Mouse (Mus musculus) kidney, adult 2 months (tissue): ENCODE data around the gene Nfatc2ip. TPM values are rescaled to one million over a fixed set of nuclear protein-coding genes. Genes with fewer than 3 reads are reported as not detected.

Source experiments
- DNase-seq: peaks from one replicate; pipeline ENCODE4 v3.0.0; 2021
- H3K27ac ChIP-seq: fragments of 200-500 bp; 2 replicates; pipeline ENCODE4 v1.5.1; 2012; ENCODE audit warnings: low read depth, low read length, control low read depth, inconsistent platforms; ENCODE audit not compliant: insufficient read depth
- H3K27me3 ChIP-seq: fragments of 200-500 bp; replicated peaks from 2 replicates; pipeline ENCODE4 v1.6.1; 2012; ENCODE audit warnings: mild to moderate bottlenecking, moderate library complexity, low read length, inconsistent platforms; ENCODE audit not compliant: control insufficient read depth, insufficient read depth
- H3K36me3 ChIP-seq: fragments of 200-500 bp; 2 replicates; pipeline ENCODE4 v1.6.1; 2012; ENCODE audit warnings: mild to moderate bottlenecking, moderate library complexity, low read length, inconsistent platforms; ENCODE audit not compliant: control insufficient read depth, insufficient read depth
- H3K4me1 ChIP-seq: fragments of 200-500 bp; 2 replicates; pipeline ENCODE4 v1.6.1; 2011; ENCODE audit warnings: low read length; ENCODE audit not compliant: control insufficient read depth, insufficient read depth
- H3K4me3 ChIP-seq: fragments of 200-500 bp; 2 replicates; pipeline ENCODE4 v1.5.1; 2011; ENCODE audit warnings: mild to moderate bottlenecking, low read depth, low read length, control low read depth; ENCODE audit not compliant: insufficient read depth
- CTCF ChIP-seq: fragments of 200-500 bp; conservative IDR thresholded peaks from 2 replicates; pipeline ENCODE4 v1.5.1; 2011; ENCODE audit warnings: low read depth, mild to moderate bottlenecking, control low read depth, low read length, moderate library complexity, mixed read lengths; ENCODE audit not compliant: insufficient read depth, insufficient read length
- POLR2A ChIP-seq: fragments of 200-500 bp; IDR thresholded peaks from one replicate; pipeline ENCODE4 v1.6.1; 2011; ENCODE audit warnings: low read depth, low read length, control low read depth
- WGBS: fragments of 180-500 bp; shearing (Covaris S2); methylation state at CpG from one replicate; pipeline ENCODE4 v1.1.7; 2018; 5-methylcytosine and 5-hydroxymethylcytosine counted together
- polyA plus RNA-seq: library from polyadenylated mRNA; depleted of rRNA; stranded (reverse); fragments of >200 nt; gene quantifications from 2 replicates; pipeline ENCODE4 v1.2.3, GENCODE M21; 2012

The Nfatc2ip gene
- polyA plus RNA-seq, 1 experiment, result 3.9 TPM

DNA sequence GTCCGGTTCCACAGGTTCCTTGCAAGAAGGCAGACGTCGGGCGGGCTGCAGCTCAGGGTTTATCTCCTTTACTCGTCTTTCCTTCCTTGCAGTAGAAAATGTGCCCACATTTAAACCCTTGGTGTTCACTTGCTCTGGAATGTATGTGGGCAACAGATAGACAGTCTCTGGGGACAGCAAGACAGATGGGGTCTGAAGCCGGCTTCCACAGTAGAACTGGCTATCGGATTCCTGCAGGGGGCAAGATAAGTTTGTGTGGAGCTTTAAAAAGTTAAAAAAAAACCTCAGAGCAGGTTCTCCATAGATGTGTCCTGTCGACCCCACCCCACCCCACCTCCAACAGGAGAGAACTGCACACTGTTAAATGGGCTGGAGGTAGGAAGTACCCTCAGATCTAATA, 48.2 kb downstream of the Nfatc2ip start:
- WGBS, result 69% methylated on average over 8 of the region's 8 CpGs
- H3K27ac ChIP-seq, result no peak overlapping the region
- DNase-seq, result no peak
- no peaks in the 10 kb centered on the region for H3K27me3 ChIP-seq
- H3K4me3 ChIP-seq, result no peak overlapping the region
- H3K36me3 ChIP-seq, result no peaks in the 10 kb centered on the region
- no peak for TF ChIP-seq CTCF
- TF ChIP-seq POLR2A, result no peak
- no peaks in the 10 kb centered on the region for H3K4me1 ChIP-seq

DNA sequence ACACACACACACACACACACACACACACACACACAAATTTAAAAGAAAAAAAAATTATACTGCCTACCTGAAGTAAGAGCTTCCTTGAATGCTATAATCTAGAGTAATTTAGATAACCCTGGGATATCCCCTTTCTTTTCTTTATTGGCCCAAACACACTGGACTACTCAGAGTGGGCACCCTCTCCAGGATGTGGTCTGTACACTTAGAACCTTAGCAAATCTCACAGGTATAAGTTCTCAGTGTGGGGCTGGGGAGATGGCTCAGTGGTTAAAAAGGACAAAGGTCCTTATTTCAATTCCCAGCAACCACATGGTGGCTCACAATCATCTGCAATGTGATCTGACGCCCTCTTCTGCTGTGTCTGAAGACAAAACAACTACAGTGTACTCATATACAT, 49.4 kb downstream of the Nfatc2ip start:
- DNase-seq, result no peak
- 32% methylated on average over 1 of the region's 1 CpGs for WGBS
- no peaks in the 10 kb centered on the region for H3K27me3 ChIP-seq
- no peak overlapping the region for H3K27ac ChIP-seq
- TF ChIP-seq POLR2A (no peak), CTCF (no peak)
- H3K36me3 ChIP-seq, result no peaks in the 10 kb centered on the region
- no peaks in the 10 kb centered on the region for H3K4me1 ChIP-seq
- H3K4me3 ChIP-seq, result no peak overlapping the region

DNA sequence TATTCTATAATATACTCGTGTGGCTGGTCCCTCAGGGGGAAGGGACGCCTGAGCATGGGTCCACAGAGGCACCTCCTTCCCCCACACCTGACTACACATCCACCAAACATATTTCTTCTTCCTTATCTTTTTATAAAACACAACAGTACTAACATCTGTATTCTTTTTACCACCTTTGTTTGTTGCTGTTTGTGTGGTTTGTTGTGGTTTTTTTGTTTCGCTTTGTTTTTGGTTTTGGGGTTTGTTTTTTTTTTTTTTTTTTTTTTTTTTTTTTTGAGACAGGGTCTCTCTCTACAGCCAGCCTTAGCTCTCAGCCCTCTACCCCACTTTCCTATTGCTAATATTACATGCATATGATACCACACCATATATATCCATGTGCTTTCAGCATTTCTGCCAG, 50.6 kb downstream of the Nfatc2ip start:
- WGBS, result 62% methylated on average over 3 of the region's 3 CpGs
- no peak for DNase-seq
- Histone ChIP-seq H3K4me1 (no peaks in the 10 kb centered on the region), H3K36me3 (no peaks in the 10 kb centered on the region), H3K27ac (no peak overlapping the region), H3K4me3 (no peak overlapping the region), H3K27me3 (no peaks in the 10 kb centered on the region)
- no peak for TF ChIP-seq POLR2A
- TF ChIP-seq CTCF, result no peak

DNA sequence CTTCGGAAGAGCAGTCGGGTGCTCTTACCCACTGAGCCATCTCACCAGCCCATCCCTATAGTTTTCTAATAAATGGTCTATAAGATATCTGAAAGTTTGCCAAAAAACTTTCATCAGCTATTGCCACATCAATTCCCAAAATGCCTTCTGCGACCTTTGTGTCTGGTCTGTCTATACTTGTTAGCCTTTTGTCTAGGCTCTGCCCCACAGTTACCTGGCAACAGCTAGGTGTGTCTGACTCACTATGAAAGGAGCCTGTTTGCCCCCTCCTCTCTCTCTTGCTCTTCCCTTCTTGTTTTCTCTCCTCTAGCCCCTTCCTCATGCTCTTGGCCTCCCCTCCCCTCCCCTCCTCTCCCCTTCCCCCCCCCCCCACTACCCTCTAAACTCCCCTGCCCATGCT, 51.0 kb downstream of the Nfatc2ip start:
- DNase-seq, result no peak
- no peak for TF ChIP-seq POLR2A
- no peak for TF ChIP-seq CTCF
- Histone ChIP-seq H3K36me3 (no peaks in the 10 kb centered on the region), H3K27me3 (no peaks in the 10 kb centered on the region), H3K4me1 (0 out of 2 replicates have a peak, but pooled peaks cover 3% of the 10 kb centered on the region), H3K4me3 (no peak overlapping the region), H3K27ac (no peak overlapping the region)
- 73% methylated on average over 3 of the region's 3 CpGs for WGBS

DNA sequence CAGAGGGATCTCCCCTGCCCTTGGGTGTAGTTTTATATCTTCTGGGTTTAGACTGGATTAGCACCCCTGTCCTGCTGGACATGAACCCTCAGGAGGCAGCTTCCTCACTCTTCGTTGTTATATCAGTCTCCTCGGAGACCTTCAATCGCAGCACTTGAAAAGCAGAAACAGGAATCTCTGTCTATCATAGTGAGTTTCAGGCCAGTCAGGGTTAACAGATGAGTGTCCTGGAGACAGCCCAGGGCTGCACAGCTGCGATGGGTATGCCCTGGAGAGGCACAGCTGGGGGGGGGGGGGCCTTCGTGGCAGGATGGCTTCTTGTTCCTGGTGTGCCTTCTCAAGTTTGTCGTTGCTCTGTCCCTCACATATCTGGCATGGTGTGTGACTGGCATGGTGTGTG, 55.6 kb downstream of the Nfatc2ip start:
- no peak for TF ChIP-seq CTCF
- no peak for TF ChIP-seq POLR2A
- no peak overlapping the region for H3K27ac ChIP-seq

DNA sequence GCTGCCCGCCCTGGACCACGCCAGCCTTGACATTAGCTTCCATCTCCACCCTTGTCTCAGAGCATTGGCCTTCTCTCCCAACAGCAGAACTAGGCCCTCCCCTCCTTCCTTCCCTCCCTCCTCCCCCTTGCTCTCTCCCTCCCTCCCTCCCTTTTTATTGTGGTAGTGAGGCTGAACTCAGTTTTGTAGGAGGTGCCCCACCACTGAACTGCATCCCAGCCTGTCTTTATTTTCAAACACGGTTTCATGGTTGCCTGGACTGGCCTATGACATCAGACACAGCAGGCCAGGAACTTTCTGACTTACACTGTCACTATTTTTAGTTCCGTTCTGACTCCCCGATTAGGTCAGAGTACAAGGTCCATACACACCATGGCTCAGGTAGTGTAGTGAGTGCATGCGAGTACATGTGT, 56.3 kb downstream of the Nfatc2ip start:
- Histone ChIP-seq H3K27ac (no peak overlapping the region), H3K4me3 (no peak overlapping the region), H3K4me1 (0 out of 2 replicates have a peak, but pooled peaks cover 6% of the 10 kb centered on the region), H3K36me3 (no peaks in the 10 kb centered on the region), H3K27me3 (no peaks in the 10 kb centered on the region)
- 37% methylated on average over 6 of the region's 6 CpGs for WGBS
- TF ChIP-seq CTCF (no peak), POLR2A (no peak)
- peak; percentile 60 for DNase-seq

More for the DNA sequence above, 55.6 kb downstream of the Nfatc2ip start:
- 41% methylated on average over 6 of the region's 6 CpGs for WGBS
- Histone ChIP-seq H3K27me3 (no peaks in the 10 kb centered on the region), H3K4me3 (no peak overlapping the region), H3K36me3 (no peaks in the 10 kb centered on the region), H3K4me1 (0 out of 2 replicates have a peak, but pooled peaks cover 6% of the 10 kb centered on the region)
- no peak for DNase-seq

DNA sequence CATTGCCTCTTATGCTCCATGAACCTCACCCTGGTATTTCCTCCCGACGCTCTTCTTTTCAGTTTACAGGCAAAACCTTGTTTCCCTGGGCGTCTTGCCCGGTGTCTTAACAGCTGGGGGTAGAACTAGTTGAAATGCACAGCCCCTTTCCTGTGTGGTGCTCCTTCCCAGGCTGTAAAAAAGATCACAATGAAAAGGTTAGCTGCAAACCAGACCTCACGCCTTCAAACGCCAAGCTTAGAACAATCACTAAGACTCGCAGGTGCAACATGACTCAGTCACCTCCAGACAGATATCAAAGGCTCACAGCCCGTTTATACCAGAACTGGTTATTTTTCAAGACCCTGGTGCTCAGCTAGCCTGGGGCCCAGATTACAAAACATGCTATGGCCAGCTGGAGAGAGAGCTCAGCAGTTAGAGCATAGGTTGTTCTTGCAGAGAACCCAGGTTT, 57.0 kb downstream of the Nfatc2ip start:
- Histone ChIP-seq H3K27me3 (no peaks in the 10 kb centered on the region), H3K4me1 (0 out of 2 replicates have a peak, but pooled peaks cover 6% of the 10 kb centered on the region), H3K36me3 (no peaks in the 10 kb centered on the region), H3K27ac (no peak overlapping the region), H3K4me3 (no peak overlapping the region)
- DNase-seq, result no peak
- TF ChIP-seq CTCF, result no peak
- TF ChIP-seq POLR2A, result no peak
- WGBS, result 66% methylated on average over 8 of the region's 8 CpGs

DNA sequence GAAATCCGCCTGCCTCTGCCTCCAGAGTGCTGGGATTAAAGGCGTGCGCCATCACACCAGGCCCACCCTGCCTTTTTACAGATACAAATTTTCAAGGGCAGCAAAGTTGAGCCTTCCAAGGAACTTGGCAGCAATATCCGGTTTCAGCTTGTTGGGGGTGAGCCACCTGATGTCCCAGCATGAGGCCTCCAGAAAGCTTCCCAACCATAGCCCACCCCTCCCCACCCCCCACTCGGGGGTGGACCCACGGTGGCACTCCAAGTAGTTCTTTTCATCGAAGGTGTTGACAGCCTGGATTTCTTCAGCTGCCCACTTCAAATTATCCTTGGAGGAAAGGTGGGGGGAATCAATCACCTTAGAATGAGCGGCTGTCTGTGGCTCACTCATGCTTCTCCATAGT, 57.6 kb downstream of the Nfatc2ip start:
- Histone ChIP-seq H3K27ac (no peak overlapping the region), H3K36me3 (no peaks in the 10 kb centered on the region), H3K4me3 (no peak overlapping the region), H3K4me1 (0 out of 2 replicates have a peak, but pooled peaks cover 6% of the 10 kb centered on the region), H3K27me3 (no peaks in the 10 kb centered on the region)
- no peak for DNase-seq
- TF ChIP-seq POLR2A (no peak), CTCF (no peak)
- 78% methylated on average over 8 of the region's 8 CpGs for WGBS
